Mouse (Mus musculus) brain, adult 2 months (tissue): ENCODE measurements at regions not wholly inside any gene's neighbourhood (a gene's known extent, or its start where the extent isn't known, plus 50 kb on each side); places are given as distances from the start of the nearest gene placed in this dataset.
"Not testable (repeated sequence)": the region's sequence is repeated elsewhere in the genome, so short reads cannot be mapped to it uniquely, and the experiment has no call there.

Experiments
- DNase-seq: peaks from one replicate; pipeline ENCODE4 v3.0.0; 2011; ENCODE audit warnings: low read depth, low spot score

GRCm38 (mm10) chr8:96586129-96586528 lies 697.8 kb upstream of the Got2 start:
- peak; percentile 3 for DNase-seq

DNA sequence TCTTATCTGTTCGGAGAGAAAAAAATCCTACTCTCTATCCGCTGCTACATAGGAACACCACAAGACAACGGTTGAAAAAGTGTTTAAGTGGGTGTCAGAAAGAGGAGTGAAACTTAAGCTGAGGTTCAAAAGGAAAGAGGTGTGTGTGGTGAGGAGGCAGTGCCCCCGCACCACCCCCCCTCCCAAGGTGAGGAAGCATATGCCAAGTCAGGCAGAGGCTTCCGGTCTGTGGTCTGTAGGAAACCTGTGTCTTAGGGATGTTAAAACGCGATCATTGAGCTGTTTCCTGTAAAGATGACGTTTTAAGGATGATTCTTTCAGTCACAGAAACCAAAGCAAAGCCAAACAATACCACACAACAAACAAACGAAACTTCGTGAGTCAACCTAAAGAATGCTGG lies 664.2 kb upstream of the Got2 start:
- no peak for DNase-seq

DNA sequence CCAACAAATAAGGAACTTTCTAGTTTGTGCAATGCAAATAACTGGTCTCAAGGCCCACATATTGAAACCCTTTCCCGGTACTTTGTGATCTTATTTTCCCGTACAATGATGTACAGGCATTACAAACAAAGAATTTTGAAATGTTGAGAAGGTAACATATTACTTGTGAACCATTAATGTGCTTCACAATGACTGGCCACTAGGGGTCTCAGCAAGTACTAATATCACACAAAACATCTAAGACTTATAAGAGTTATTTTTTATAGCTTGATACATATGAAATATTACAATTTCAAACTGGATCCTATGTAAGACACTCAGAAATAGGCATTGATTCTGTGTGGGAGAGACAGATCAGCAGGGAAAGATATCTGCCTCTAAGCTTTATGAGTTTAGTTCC lies 662.1 kb upstream of the Got2 start:
- DNase-seq = peak; percentile 37

DNA sequence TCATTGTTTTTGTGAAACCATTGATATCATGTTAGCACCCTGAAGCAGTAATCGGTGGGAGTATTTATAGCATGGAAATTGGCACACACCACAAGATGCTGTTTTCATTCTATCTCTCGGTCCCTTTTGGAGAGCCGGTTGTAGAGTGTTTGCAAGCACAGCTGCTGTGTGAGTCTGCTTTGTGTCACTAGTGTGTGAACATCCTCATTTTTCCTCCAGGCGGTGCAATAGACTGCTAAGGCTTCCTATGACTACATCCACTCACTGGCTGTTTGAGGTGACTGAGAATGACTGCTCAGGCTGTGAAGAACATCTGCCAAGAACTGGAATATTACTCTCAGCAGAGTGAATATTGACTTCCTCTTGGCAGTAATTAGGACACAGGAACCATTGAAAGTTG lies 660.3 kb upstream of the Got2 start:
- DNase-seq = peak; percentile 19

DNA sequence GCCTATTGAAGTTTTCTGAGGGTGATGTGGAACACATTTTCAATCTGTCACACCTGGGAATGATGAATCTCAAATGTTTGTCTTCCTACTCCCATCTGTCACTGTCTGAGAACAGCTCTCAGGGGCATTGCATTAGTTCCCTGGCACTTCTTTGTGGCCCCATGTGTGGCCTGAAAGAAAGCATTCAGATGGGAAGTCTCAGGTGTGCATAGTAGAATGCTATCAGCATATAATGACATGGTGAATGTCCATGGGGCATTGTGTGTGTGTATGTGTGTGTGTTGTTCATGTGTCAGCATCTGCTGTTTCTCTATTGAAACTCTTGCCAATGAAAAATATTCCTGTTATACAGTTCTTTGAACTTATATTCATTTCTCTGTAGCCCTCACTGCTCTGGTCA lies 659.8 kb upstream of the Got2 start:
- no peak for DNase-seq

DNA sequence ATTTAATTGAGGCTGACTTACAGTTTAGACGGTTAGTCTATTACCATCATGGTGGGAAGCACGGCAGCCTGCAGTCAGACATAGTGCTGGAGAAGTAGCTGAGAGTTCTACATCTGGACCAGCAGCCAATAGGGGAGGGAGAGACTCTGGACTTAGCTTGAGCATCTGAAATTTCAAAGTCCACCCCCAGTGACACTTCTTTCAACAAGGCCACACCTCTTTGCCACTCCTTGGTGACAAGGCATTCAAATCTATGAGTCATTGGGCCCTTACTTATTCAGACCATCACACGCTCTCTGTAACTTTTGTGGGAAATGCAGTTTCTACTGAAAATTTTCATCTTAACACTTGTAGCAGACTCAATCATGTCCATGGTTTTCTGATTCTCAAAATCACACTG lies 653.9 kb upstream of the Got2 start:
- no peak for DNase-seq

DNA sequence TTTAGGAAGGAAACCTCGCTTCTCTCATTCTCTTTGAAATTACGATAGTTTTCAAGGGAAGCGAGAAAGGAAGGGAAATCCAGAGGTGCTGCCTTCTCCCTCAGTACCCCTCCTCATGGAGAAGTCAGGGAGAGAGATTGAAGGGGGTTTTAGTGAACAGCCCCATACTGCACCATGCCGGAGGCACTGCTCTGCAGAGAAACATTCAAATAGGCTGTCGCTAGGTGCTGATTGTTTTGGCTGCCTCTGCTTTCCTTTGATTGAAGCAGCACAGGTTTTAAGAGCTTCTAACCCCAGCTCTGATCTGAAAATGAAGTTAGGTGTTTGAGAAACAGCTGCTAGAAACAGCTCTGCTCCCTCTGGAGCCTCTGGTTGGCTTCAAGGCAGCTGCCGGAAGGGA lies 610.5 kb upstream of the Got2 start:
- no peak for DNase-seq

DNA sequence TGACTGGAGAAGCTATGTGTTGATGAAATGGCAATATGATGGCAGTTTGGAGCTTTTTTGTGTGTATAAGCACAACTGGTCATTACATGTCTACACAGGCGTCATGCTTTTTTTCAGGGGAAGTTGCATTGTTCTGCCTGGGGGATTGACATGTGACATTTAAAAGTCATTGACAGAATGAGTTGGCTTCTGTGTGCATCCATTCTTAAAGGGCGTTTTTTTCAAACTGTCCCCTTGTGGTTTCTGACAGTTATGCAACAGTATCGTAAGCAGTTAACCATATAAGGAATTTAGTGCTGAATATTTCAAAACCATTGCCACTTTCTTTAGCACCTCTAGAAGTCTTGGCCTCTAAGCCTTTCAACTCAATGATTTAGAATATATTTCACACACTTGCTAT lies 607.1 kb upstream of the Got2 start:
- no peak for DNase-seq

DNA sequence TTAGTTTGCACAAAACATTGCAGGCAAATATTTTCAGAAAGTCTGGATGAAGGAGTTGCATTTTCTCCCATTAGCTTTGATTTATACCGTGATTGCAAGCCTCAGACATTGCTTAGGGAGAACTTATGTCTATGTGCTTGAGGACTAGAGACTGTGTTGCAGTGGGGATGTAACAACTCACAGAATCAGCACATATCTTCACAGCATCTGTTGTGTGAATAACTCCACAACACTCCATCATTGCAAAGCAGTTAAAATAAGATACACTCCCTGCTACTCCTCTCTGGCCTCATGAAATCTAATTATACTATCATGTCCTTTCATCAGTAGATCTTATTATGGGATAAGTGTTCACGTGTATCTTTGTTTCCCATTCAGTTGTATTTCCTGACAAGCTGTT lies 601.5 kb upstream of the Got2 start:
- DNase-seq = peak; percentile 40

DNA sequence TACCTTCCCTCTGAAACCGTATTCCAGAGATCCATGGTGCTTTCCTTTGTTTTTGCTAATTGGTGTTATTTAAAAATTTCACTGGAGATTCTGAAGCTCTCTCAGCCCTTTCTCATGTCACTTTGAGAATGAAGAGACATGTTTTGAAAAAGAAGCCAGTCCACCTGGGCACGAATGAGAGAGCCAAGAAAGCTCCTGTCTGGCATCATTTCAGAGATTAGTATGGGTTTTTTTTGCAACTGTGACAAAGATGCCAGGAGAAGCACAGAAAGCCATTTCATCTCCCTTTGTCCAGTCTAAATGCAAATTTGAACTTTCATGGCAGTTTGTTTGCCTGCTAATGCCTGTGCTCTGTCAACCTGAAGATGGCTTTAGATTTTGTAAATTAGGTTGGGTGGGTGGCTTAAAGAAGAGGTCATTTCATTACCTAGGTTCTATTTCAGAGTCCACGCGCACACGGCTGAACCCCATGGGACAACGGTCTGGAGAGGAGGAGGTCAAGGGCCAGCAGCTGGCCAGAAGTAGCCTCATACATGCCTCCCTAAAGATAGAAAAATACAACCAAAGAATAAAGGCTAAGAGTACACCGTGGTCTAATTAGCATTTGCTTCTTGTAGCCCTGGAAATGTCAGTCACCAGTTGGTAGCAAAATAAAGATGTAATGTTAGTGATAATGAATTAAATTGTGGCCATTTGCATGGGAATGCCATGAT lies 600.5 kb upstream of the Got2 start:
- no peak for DNase-seq

- peak; percentile 75 for DNase-seq
These were observed 567.6 kb upstream of the Got2 start for GRCm38 (mm10) chr8:96455915-96456314.

GRCm38 (mm10) chr8:96455336-96455735 lies 567.0 kb upstream of the Got2 start:
- DNase-seq = peak; percentile 42

DNA sequence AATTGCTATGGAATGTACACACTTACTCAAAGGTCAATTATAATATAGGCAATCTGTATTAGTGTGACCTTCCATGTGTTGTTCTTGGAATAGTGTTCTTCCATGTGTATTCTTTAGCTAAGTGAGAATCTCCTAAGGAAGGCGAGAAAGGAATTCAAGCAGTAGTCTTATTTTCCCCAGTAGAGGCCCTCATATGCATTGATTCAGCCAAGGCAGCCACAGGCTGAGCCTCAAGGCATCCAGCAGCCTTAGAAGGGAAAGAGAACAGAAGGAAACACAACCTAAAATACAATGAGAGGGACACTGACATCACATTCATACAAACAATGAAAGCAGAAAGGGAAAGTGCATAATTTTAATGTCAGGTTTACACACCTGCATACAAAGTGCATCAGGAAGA lies 541.4 kb upstream of the Got2 start:
- peak; percentile 51 for DNase-seq

DNA sequence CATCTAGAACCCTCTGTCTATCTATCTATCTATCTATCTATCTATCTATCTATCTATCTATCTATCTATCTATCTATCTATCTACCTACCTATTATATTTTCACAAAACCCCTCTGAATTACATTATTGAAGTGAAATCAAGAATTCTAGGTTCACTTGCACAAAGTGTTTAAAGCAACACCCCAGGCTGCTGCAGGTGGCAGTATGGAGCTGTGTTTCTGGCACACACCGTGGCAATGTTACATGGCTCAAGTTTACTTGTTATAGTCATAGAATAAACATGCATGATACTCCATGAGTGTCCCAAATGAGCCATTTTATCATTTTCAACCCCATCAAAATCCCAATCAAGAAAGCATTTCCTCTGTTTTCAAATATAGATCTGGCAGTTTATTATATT lies 538.6 kb upstream of the Got2 start:
- DNase-seq = peak; percentile 61

GRCm38 (mm10) chr8:96409601-96410000 lies 521.3 kb upstream of the Got2 start:
- DNase-seq = no peak

GRCm38 (mm10) chr8:96404549-96405145 lies 516.3 kb upstream of the Got2 start:
- DNase-seq = no peak

DNA sequence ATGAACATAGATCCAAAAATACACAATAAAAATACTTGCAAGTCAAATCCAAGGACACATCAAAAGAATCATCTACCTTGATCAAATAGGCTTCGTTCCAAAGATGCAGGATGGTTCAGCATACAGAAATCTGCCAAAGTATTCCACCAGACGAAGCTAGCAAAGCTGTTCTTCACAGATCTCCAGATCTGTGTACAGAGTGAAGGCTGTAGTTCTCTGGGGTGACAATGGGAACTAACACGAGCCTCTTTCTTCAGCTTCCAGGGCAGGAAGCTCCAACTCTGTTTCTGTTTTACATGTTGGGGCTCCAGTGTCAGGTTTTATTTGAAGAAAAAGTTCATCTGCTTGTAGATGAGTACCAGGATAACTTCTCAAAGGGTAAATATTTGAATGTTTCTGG lies 515.3 kb upstream of the Got2 start:
- DNase-seq = no peak

DNA sequence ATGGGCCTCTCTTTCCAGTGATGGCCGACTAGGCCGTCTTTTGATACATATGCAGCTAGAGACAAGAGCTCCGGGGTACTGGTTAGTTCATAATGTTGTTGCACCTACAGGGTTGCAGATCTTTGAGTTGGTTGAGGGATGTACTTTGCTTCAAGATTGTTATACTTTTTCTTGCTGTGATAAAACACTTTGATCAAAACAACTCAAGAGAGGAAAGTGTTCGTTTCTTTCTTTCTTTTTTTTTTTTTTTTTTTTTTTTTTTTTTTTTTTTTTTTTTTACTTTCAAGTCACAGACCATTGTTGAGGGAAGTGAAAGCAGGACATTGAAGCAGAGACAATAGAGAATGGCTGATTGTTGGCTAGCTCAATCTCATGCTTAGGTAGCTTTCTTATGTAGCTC lies 511.0 kb upstream of the Got2 start:
- not testable (repeated sequence) for DNase-seq

DNA sequence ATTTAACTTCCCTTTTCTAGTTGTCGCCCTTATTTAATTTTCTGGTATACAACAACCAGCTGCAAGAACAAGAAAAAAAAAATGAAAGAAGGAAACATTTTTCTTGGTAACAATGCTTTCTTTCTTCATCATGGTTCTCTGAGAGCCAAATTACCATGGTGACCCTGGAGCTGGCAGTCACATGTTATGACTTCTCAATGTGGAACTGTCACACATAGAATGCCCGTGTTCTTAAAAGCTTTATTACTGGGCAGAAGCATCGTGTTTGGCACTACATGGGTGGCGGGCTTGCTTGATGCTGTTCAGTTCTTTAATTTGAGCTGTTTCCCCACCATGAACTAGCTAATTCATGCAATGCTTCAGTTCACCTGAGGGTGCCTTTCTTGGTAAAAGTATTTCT lies 504.7 kb upstream of the Got2 start:
- DNase-seq = peak; percentile 79

DNA sequence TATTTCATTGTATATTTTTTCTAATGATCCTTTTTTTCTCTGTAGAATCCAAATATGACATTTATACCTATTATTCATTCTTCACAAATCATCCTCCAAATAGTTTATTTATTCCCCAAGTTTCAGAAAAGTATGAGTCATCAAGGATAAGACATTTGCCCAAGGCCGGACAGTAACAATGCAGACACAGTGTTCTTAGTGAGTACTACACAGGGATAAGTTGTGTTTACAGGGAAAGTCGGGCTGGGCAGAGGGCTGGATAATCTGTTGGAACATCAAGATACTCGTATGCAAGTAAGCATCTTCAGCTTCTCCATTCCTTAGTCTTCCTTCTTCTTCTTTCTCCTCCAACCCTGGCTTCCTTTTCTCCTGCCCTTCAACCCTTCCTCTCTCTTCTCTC lies 500.9 kb upstream of the Got2 start:
- no peak for DNase-seq

DNA sequence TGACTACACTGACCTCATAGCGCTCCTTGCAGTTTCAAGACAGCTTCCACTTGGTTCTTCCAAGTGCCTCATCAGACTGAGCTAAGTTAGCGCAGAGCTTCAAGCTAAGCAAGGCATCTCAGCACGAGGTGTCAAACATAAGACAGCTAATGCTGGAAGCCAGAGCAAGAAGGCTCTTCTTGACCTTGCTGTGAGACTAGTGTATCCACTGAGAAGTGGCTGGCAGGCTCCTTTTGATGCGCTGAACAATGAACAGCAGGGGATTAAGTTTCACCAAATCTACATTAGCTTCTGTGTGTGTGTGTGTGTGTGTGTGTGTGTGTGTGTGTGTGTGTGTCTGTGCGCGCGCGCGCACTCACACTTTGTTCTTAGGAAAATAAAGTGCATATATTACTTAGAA lies 482.2 kb upstream of the Got2 start:
- no peak for DNase-seq

DNA sequence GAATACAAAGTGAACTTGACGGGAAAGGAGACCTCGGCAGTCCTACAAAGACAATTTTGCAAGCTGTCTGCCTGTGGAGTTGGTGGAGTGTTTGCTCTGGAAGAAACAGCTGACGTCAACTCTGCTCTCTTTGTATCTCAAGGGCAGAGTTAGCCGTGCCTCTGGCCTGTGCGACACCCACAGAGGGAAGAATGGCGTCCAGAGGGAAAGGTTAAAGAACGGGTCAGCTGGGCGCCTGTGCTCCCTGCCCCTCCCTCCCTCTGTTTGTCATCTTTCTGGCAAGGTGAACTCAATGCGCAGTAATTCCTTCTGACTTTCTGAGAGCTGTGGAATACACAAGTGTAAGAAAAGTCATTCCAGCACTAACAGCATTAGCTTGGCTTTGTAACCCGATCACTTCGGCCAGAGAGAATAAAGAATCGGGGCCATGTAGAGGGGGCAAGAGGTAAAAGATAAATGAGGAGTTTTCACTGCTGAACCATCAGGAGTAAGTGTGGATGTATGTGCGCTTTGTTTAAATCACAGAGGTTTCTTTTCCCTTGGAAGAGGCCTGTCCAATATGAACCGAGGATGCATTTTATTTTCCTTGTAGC lies 474.6 kb upstream of the Got2 start:
- peak; percentile 5 for DNase-seq

- peak; percentile 66 for DNase-seq
These were observed 462.3 kb upstream of the Got2 start for GRCm38 (mm10) chr8:96350531-96351069.
